Mouse (Mus musculus) spleen, adult 18-20 months (tissue): ENCODE data around the gene Ifit2.

Experiments
- DNase-seq, 2 experiments: peaks; one replicate each; pipeline ENCODE4 v3.0.0; 2022; ENCODE audit warnings: mixed read lengths in 2 of 2

Ifit2 gene

GRCm38 (mm10) chr19:34550534-34551223 lies at the start of gene Ifit2:
Gene Ifit2, plus strand, starts transcription at chr19:34550694.
- peak; percentile 48 to 64 for DNase-seq

GRCm38 (mm10) chr19:34500763-34501162 lies 49.7 kb upstream of the Ifit2 start:
- peak; percentile 60 to 65 for DNase-seq

DNA sequence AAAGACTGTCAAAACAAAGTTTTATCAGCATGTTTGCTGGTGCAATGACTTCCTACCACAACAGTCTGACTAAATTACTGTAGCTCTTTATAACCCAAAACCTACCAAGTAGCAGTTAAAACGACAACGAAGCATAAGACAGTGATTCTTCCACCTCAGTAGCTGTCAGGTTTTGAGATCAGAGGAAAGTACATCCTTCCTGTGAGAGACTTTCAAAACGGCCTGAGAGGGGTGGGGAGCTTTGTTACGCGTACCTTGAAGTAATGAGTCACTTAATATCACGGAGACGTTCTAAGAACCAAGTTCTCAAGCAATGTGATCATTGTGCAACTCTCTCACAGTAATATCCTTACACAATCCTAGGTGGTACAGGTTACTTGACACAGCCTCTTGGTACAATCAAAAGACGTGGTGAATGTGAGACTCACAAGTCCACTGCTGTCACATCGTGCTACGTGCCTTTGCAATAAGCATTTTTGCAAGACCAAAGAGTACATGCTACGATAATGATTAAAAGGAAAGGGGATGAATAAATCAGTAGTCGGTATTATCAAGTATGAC lies 45.3 kb upstream of the Ifit2 start:
- no peak for DNase-seq

GRCm38 (mm10) chr19:34510717-34511116 lies 39.8 kb upstream of the Ifit2 start:
- no peak for DNase-seq

DNA sequence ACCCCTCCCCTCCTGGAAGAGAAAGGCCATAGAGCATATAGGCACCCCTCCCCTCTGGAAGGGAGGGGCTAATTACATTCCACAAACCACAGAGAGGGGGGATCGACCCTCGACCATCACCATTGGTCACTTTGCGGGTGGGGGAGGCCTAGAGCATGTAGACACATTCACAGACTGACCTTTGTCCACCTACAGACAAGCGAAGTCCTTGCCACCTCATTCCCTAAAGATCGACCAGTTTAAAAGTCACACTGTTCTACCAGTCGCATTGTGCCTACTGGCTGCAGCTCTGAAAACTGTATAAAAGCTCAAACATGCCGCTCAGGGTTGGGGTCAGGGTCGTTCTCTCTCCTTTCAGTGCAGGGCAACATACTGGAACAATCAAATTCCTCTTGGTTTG lies 39.0 kb upstream of the Ifit2 start:
- no peak for DNase-seq

DNA sequence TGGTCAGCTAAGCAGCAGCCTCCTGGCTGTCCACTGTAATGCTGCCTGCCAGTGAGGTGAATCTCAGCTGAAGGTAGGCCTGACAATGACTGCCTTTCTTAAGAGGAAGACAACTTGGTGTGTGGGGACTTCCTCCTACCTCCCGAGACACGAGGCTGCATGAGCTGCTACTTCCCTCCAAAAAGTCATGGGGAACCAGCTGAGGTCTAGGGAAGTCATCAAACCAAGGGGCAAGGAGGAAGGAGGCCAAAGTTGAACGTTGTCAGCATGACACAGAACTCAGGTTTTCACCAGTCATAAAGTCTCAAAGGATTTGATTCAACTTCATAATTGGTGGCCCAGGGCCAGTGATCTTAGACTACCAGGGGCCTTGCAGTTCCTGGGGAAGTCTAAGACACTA lies 34.8 kb upstream of the Ifit2 start:
- peak in 1 of 2 experiments; percentile 19 for DNase-seq

DNA sequence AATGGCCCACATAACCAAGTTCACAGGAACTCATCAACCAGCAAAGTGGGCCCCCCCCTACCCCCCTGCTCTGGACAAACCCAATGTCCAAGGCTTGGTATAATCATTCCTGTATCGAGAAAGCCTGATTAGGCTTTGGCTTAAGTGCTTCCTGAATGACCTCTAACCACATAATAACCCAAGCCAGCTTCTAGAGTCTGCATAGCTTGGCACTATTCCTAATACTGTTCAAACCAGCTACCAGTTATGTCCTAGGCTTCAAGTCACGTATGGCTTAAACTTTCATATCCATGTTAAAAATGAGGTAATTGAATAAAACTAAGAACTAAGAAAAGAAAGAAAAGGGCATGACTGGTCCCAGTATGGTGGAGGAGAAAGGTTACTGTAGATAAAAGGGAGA lies 34.1 kb upstream of the Ifit2 start:
- DNase-seq: no peak

- DNase-seq: no peak
Observed at GRCm38 (mm10) chr19:34517197-34517596, 33.3 kb upstream of the Ifit2 start.

DNA sequence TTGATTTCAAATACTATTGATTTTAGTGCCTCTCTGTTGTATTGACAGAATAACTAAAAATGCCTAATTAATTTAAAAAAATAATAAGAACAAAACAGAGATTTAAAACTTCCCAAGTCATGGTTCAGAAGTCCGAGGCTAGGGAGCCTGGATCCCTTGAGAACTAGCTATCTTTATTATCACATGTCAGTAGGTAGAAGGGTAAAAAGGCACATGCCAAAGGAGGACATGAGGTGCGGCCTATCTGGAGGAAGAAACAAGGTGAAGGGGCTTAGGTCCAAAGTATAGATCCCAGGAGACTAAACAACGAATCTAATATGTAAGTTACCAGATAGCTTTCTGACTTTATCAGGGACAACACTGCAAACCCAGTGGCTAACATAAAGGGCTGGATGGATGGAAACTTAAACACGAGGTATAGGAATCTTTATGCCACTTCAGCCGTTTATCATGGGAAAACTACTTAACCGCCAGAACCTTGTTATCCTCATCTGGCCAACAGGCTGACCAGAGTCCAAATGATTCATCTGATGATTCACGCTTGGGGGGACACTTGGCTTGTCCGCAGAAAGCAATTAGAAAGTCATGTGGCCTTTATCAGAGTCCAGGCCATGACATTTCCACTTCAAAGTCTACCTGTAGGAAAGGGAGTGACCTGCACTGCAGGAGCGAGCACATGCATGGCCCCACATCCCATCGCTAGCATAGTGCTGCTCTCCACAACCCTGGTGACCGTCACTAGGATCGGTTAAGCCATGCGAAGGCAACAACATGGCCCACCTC lies 32.5 kb upstream of the Ifit2 start:
- no peak for DNase-seq

GRCm38 (mm10) chr19:34518786-34519185 lies 31.7 kb upstream of the Ifit2 start:
- no peak for DNase-seq

DNA sequence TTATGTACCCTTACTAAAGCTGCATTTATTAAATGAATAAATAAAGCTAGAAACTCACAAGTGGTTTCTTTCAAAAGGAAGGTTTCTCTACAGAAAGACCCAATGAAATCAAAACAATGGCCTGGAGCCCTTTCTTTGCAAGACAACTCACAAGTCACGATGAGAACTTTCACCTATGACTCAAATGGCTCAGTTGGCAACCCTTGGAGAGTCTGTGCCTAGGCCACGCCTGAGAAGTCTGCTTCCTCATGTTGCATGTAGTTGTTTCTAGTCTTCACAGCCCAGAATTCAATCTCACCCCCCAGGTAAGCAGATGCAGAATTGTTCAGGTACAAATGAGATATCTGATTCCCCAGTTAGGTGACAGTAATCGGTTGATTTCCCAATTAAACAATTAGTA lies 30.8 kb upstream of the Ifit2 start:
- DNase-seq: no peak

DNA sequence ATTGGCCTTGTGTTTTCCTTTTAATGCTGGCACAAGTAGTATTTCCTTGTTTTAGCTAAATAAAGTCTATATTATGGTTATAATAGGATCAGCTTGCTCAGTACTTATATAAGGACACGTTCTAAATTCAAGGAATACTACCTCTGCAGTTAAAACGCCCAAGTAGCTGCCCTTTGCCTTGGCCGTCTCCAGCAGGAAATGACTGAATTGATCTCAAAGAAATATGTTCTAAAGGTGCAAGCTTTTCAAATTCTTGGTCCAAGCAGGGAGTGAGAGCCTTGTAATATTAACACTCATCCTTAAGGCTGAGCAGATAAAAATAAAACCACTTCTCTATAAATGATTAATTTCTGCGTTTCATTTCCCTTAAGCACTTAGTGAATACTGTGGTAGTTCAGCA lies 30.4 kb upstream of the Ifit2 start:
- DNase-seq: no peak

DNA sequence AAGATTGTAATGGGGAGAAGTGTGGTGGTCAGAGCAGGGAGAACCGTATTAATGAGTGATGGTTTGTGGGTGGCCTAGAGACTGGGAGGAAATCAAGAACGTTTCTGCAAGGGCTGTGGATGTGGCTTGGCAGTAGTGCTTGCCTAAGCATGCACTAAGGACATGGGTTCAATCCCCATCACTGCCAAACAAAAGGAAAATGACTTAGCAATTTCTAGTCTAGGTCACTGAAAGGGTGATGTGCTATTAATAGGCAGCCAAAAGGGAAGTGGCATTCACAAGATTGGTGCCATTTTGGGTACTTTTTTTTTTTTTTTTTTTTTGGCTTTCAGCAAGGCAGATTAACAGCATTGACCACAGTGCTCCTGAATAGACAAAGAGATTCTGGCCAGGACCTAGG lies 29.1 kb upstream of the Ifit2 start:
- no peak for DNase-seq

GRCm38 (mm10) chr19:34521978-34522377 lies 28.5 kb upstream of the Ifit2 start:
- DNase-seq: no peak

DNA sequence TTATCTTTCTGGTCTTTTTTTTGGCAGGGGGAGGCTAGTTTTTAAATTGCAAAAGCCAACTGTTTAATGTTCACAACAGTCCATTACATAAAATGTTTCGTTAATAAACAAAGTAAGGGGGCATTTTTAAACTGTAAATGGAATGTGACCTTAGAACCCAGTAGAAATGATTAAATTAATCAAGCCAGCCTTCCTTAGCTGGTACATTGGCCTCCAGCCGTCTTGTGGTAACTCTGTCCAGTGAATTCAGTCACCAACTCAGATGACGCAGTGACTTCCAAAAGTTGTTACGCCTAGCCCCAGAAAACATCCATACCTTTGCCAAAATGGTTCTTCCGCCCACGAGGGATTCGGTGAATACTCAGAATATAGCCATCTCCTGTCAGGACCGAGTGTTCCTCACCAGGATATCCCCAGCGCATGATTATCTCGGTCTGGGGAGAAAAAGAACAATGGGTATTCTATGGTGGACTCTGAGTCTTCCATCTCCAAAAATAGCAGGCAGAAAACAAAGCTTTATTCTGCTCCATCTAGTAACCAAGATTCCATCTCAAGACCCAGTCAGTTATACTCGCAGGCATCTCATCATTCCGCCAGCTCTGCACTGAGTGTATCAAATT lies 27.3 kb upstream of the Ifit2 start:
- DNase-seq: no peak

DNA sequence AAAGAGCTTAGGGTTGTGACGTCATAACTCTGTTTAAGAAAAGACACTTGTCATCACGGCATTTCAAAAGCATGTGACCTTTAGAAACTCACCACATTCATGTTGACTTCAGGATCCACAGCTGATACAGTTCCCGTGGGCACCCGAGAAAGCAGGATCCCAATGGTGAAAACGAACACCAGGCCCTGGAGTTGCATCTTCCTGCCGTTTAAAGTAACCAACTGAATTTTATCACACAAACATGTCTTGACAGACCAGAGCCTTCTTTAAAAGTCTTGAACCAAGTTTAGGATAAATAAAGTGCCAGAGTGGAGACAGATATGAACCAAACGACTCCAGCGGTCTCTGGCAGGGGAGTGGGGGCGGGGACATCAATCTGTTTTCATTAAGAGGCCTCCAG lies 25.8 kb upstream of the Ifit2 start:
- no peak for DNase-seq

GRCm38 (mm10) chr19:34526321-34526923 lies 24.1 kb upstream of the Ifit2 start:
- DNase-seq: peak in 1 of 2 experiments; percentile 38

- peak; percentile 85 to 90 for DNase-seq
Observed at GRCm38 (mm10) chr19:34526941-34527682, 23.4 kb upstream of the Ifit2 start, which contains the start of gene Lipa. Gene Lipa, minus strand, starts transcription at chr19:34527474.

GRCm38 (mm10) chr19:34532061-34532751 lies 18.3 kb upstream of the Ifit2 start:
- DNase-seq: no peak

GRCm38 (mm10) chr19:34539422-34539821 lies 11.1 kb upstream of the Ifit2 start:
- no peak for DNase-seq

DNA sequence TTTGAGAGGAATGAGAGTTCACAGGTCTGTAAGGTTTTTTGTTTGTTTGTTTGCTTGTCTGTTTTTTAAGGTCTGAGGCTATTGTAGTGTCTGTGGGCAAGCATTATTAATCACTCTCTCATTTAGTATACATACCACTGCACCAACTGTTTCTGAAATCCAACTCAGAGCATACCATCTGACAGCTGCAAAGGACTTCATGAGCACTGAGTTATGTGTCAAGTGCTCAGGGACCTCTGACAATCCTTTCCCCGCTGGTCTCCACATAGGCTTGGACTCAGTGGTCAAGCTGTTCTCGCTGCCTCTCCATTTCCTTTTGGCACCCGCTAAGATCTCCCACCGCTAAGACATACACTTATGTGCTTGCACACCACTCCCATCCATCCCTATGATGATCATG lies 4.3 kb upstream of the Ifit2 start:
- no peak for DNase-seq

- DNase-seq: peak; percentile 75 to 87
Observed at GRCm38 (mm10) chr19:34547976-34548375, 2.5 kb upstream of the Ifit2 start.
